Mouse (Mus musculus) kidney, adult 2 months (tissue): ENCODE results near the gene Rpl18.

Experiments used
- CTCF ChIP-seq: fragments of 200-500 bp; conservative IDR thresholded peaks from 2 replicates; pipeline ENCODE4 v1.5.1; 2011; ENCODE audit warnings: low read depth, mild to moderate bottlenecking, control low read depth, low read length, moderate library complexity, mixed read lengths; ENCODE audit not compliant: insufficient read depth, insufficient read length
- POLR2A ChIP-seq: fragments of 200-500 bp; IDR thresholded peaks from one replicate; pipeline ENCODE4 v1.6.1; 2011; ENCODE audit warnings: low read depth, low read length, control low read depth

- TF ChIP-seq CTCF (no peak), POLR2A (no peak)
Observed at GRCm38 (mm10) chr7:45741777-45742176, 26.5 kb downstream of the Rpl18 start.
